Mouse (Mus musculus): ENCODE measurements around the gene Stra6. TPM values are rescaled to one million over a fixed set of nuclear protein-coding genes. Genes with fewer than 3 reads are reported as not detected.

Stra6 gene
- 2.9 and 5.8 TPM in 2 replicates for polyA plus RNA-seq (2012; rRNA removed)

GRCm38 (mm10) chr9:58063531-58063930 is at the start of gene Stra6:
TSS of gene Stra6 (plus strand) at chr9:58063788.
- DNase-seq (ENCODE audit: low read depth, low spot score) = no peak
- 12% methylated on average over 3 of the region's 3 CpGs for WGBS

DNA sequence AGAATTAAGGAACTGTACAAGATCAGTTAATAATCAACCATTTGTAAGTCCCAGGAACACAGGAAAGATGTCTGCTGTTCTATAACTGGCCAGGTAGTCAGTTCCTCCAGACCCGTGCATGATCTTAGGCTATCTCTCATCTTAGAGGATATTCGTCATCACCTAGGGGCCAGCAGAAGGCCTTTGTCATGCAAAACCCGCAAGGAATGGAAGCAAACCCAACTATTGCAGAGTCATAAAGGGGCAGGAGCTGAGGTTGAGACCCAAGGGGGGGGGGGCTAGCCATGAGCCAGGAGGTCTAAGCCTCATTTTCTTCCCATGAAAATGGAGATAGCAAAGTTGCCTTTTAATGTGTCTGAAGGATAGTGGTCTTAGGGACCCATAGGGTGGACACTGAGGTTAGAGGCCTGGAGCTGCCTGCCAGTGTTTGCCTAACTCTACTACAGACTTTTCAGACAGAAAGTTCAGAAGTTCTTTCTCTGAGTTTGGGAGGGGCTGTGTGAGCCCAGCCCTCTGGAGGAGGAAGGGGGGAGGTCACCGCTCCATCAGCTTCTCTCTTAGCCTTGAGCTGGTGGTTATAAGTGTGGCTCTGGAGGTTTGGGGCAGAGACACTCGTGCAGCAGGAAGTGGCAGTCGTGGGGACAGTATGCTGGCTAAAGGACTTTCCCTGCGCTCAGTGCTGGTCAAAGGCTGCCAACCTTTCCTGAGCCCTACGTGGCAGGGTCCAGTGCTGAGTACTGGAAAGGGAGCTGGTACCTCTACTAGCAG is 49.0 kb upstream of the Stra6 start:
- WGBS = 40% methylated on average over 8 of the region's 8 CpGs
- no peak for DNase-seq (ENCODE audit: low read depth, low spot score)

GRCm38 (mm10) chr9:58015856-58016255 is 47.7 kb upstream of the Stra6 start:
- no peak for DNase-seq (ENCODE audit: low read depth, low spot score)
- 87% methylated on average over 6 of the region's 6 CpGs for WGBS

- 45% methylated on average over 3 of the region's 3 CpGs for WGBS
- DNase-seq (ENCODE audit: low read depth, low spot score) = no peak
Observed at GRCm38 (mm10) chr9:58016962-58017361, 46.6 kb upstream of the Stra6 start.

DNA sequence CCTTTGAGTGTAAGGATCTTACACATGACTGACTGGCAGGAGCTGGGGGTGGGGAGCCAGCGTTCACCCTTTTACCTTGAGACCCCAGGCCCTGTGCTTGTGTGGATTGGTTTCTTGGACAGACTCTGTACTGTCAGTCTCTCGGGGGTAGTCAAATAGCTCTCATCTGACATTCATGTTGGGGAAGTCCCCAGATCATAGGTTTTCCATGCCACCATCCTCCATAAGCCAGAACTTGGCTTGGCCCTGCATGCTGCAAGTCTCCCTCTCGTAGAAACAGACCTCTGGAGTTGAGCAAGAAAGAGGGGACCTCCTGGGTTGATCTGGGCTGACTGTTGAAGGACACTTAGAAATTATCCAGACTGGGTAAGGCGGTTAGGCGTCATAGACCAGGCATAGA is 45.2 kb upstream of the Stra6 start:
- 81% methylated on average over 5 of the region's 5 CpGs for WGBS
- DNase-seq (ENCODE audit: low read depth, low spot score) = no peak

GRCm38 (mm10) chr9:58025995-58026394 is 37.6 kb upstream of the Stra6 start:
- WGBS = 70% methylated on average over 9 of the region's 9 CpGs

DNA sequence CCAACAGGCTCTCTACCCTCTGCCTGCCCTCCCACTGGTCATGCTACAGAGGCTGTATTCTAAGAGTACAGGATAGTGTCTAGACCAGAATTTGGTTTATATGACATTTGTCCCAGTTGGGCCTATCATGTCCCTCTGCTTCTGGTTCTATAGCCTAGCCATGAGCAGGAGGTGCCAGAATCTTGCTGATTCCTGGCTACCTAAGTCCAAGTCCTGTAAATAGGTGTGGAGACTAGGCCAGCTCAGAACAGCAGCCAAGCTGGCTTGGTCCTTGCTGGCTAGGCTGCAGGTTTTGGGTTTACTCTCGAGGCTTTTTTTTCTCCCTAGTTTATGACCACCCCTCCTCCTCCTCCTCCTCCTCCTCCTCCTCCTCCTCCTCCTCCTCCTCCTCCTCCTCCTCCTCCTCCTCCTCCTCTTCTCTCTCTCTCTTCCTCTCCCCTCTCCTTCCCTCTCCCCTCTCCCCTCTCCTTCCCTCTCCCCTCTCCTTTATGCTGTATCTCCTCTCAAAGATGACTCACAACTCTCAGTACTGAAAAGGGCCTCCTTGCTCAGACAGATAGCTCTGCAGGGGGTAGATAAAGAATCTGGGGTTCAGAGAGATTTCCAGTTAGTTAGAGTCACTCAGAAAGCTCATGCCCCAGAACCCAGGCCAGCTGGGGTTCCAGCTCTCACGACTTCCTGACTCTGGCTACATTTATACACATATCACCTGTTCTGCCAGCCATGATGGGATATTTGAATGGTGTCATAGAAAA is 36.0 kb upstream of the Stra6 start:
- 17% methylated on average over 2 of the region's 2 CpGs for whole genome bisulfite sequencing

More at GRCm38 (mm10) chr9:58025995-58026394, 37.6 kb upstream of the Stra6 start:
- no peak for DNase-seq (ENCODE audit: low read depth, low spot score)

DNA sequence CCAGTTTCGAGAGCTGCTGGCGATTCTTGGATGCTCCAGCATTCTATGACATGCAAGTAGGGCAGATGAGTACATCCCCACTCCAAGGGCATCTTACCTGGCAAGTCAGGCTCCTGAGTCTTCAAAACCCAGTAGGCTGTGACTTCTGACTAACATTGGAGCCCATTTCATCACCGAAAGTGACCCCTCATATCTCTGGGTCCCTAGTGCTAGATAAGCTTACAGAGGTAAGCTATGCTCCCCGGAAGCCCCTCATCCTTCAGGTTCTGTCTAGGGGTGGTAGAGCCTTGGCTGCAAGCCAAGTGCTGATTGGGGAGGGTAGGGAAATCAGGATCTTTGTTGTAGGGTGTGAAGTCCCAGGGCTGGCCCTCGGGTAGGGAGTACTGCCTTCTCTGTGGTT is 34.7 kb upstream of the Stra6 start:
- DNase-seq (ENCODE audit: low read depth, low spot score) = no peak
- 60% methylated on average over 5 of the region's 5 CpGs for WGBS

More for the DNA sequence above, 36.0 kb upstream of the Stra6 start:
- DNase-seq (ENCODE audit: low read depth, low spot score) = no peak

GRCm38 (mm10) chr9:58029635-58030034 is 34.0 kb upstream of the Stra6 start:
- 90% methylated on average over 6 of the region's 6 CpGs for WGBS
- DNase-seq (ENCODE audit: low read depth, low spot score) = no peak

- 67% methylated on average over 5 of the region's 5 CpGs for WGBS
- DNase-seq (ENCODE audit: low read depth, low spot score) = no peak
Observed at GRCm38 (mm10) chr9:58031895-58032294, 31.7 kb upstream of the Stra6 start.

- WGBS = 73% methylated on average over 2 of the region's 2 CpGs
- DNase-seq (ENCODE audit: low read depth, low spot score) = no peak
Observed at GRCm38 (mm10) chr9:58035519-58035918, 28.1 kb upstream of the Stra6 start.

- DNase-seq (ENCODE audit: low read depth, low spot score) = no peak
- WGBS = 55% methylated on average over 7 of the region's 7 CpGs
Observed at GRCm38 (mm10) chr9:58035951-58036698, 27.5 kb upstream of the Stra6 start.

DNA sequence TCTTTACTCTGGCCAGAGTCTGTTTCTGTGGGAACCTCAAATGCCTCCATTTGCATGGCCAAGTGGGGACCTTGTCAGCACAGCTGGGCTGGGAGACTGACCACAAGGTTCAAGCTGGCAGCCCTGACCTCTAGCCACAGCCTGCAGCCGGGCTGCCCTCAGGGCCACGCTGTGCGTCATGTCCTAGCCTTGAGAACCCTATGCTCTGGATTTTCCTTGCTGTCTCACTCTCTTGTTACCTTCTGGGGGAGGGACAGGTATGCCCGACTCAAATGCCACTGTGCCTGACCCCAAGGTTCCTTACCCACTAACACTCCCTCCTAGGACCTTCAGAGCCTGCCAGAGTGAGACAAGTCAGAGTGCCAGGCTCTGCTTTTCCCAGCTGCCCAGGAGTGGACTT is 26.6 kb upstream of the Stra6 start:
- 76% methylated on average over 4 of the region's 4 CpGs for WGBS
- DNase-seq (ENCODE audit: low read depth, low spot score) = no peak

- 40% methylated on average over 19 of the region's 19 CpGs for WGBS
- no peak for DNase-seq (ENCODE audit: low read depth, low spot score)
Observed at GRCm38 (mm10) chr9:58038500-58039168, 25.0 kb upstream of the Stra6 start.

DNA sequence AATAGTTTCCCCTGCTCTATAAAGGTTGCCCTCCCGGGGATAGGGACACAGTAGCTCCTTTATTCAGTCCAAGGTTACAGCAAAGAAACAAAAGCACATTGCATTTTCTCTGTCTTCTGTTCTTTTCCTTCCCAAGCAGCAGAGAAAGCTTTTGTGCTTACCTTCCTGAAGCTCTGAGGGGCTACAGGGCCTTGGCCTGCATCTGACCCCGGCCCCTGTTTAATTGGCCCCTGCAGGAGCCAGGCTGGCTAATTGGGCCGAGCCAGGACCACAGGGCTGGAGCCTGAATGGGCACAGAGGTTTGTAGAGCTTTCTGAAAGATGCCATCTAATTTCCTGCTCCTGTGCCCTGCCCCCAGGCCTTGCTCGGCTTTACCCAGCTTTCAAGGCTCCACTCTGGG is 22.6 kb upstream of the Stra6 start:
- DNase-seq (ENCODE audit: low read depth, low spot score) = no peak
- 60% methylated on average over 4 of the region's 4 CpGs for WGBS

DNA sequence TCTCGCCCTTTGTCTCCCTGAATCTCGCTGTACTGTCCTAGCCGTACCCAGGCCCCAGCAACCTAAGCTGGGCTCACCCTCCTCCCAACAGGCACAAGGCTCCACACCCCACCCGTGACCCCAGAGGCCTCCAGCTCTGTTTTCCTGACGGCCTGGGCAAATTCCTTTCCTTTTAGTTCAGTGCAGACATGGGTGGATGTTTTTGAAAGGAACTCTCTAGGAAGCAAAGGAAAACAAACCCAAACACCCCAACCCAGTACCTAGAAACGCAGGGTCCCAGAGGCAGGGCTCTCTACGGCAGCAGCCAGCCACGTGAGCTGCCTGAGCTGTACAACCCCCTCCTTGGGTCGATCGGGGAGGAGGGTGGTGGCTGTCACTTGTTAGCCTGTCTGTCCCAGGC is 21.2 kb upstream of the Stra6 start:
- DNase-seq (ENCODE audit: low read depth, low spot score) = no peak
- 44% methylated on average over 10 of the region's 10 CpGs for WGBS

DNA sequence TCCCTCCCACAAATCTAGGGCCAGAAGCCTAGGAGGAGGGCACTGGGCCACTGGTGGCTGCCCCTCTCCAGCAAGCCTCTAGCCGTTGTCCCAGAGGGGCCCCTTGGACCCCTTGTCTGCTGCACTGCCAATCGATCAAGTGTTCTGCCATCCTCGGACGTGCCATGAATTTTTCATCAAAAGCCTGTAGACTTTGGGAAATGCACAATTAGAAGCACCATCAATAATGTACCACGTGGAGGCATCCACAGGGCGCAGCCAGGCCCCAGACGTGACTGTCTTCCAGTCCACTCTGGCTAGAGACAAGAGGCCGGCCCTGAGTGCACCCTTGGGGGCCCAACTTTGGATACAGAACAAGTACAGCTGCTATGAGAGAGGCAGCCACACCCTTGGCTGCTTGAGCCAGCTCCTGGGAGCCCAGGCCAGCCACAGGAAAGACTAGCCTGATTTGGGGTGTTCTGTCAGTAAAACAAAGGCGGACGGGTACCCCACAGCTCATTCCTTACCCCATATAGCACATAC is 20.0 kb upstream of the Stra6 start:
- WGBS = 79% methylated on average over 10 of the region's 10 CpGs
- DNase-seq (ENCODE audit: low read depth, low spot score) = no peak

DNA sequence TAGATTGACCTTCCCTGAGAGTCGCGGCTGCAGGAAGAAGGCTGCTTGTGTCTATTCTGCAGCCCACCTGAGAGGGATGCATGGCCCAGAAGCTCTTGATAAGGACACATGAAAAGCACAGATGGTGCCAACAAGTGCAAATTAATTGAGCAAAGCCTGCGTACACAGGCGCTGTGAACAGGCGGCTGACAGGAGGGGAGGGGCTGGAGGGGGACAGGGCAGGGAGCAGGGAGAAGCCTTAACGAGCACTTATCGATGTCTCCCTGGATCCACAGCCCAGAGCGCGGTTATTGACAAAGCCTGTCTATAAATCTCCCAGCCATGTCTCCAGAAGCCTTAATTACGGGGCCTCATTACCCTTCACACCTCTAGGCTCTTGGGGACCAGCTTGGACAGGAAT is 18.8 kb upstream of the Stra6 start:
- DNase-seq (ENCODE audit: low read depth, low spot score) = no peak
- WGBS = 32% methylated on average over 10 of the region's 10 CpGs

- WGBS = 38% methylated on average over 4 of the region's 4 CpGs
- no peak for DNase-seq (ENCODE audit: low read depth, low spot score)
Observed at GRCm38 (mm10) chr9:58045646-58046045, 17.9 kb upstream of the Stra6 start.

DNA sequence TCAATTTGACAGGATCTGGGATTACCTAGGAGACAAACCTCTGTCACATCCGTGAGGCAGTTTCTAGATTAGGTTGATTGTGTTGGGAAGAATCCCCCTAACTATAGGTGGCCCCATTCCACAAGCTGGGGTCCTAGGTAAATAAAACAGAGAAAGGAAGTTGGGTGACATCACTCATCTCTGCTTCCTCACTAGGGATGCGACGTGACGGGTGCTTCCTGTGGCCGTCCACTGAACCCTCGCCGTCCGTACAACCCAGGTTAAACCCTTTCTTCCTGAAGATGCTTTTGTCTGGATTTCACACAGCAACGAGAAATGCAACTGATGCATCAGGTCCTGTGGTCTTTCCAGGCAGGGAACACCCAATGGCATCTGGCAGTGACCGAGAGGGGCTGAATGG is 16.5 kb upstream of the Stra6 start:
- DNase-seq (ENCODE audit: low read depth, low spot score) = no peak
- WGBS = 79% methylated on average over 10 of the region's 10 CpGs

All from large intestine, adult 2 months (tissue).